Mouse (Mus musculus) layer of hippocampus, postnatal 14 days (tissue): ENCODE results near the gene Lbx2. TPM values are rescaled to one million over a fixed set of nuclear protein-coding genes. Genes with fewer than 3 reads are reported as not detected.

Source experiments
- DNase-seq, 2 experiments: peaks; one replicate each; pipeline ENCODE4 v3.0.0; 2021 to 2022; ENCODE audit warnings: low spot score in 2 of 2, mixed read lengths in 1 of 2
- total RNA-seq, 2 experiments: library from RNA; stranded (reverse); gene quantifications; 2 replicates each; pipeline ENCODE4 v1.2.3; 2021

The Lbx2 gene
- total RNA-seq, 2 experiments from 2014 or later: not detected

DNA sequence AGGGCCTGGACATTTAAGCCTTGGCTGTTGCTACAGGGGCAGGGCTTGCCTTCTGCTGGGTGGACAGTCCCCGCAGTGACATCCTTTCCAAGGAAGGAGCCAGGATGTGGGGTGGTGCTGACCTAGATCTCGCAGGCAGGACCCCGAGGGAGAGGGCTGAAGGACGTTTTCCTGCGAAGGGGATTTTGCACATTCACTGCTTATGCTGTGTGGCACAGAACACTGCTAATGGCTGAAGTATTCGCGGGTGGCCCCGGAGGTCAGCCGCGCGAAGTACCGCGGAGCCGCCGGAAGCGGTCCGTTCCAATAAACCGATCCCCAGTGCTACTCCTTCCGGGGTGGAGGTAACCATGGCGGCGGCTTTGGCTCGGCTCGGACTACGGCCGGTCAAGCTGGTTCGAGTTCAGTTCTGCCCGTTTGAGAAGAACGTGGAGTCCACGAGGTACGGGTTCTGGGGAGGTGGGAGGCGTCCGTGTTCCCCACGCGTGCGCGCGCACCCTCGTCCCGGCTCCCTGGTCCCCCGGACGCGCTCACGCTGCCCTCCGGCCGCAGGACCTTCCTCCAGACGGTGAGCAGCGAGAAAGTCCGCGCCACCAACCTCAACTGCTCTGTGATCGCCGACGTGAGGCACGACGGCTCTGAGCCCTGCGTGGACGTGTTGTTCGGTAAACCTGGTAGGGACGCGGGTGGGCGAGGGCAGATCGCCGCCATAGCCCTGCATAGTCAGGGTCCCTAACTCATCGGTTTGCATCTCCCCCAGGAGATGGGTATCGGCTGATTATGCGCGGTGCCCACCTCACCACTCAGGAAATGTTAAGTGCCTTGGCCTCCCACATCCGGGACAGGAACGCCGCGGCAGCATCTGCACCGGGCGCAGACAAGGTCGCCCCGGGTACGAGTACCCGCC, 22.8 kb downstream of the Lbx2 start, which contains the start of gene Mrpl53:
Mrpl53 (plus strand) TSS at position 279 of the 907 bp plus-strand sequence.
- peak; percentile 78 to 82 for DNase-seq

GRCm38 (mm10) chr6:83111510-83112136, 25.5 kb downstream of the Lbx2 start:
- no peak for DNase-seq

DNA sequence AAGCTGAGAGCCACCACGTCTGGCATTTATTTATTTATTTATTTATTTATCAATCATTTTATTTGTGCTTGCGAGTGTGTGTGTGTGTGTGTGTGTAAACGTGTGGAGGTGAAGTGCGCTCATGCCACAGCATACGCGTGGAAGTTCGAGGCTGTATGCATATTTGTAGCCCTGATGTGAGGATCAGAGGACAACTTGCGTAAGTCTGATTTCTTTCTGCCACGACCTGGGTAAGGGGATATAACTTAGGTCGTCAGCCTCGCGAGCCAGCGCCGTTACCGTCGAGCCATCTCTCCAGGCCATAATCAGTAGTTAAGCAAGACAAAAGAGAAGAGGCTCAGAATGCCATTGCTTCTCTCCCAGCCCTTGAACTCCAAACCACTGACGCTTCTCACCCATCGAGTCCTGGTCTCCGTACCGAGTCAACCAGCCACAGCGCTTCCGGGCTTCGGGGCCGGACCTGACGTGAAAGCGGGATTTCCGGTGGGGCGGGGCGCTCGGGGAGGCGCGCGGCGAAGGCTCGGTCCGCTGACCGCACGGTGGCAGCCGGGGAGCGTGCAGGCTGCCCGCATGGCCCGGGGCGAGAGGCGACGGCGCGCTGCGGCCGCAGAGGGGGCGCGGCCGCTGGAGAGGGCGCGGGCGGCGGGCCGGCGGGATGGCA, 29.0 kb downstream of the Lbx2 start, which contains the start of gene Mogs:
Mogs (plus strand) TSS at position 486 of the 661 bp plus-strand sequence.
- peak; percentile 88 to 93 for DNase-seq

GRCm38 (mm10) chr6:83115682-83116372, 29.7 kb downstream of the Lbx2 start:
- DNase-seq: peak in 1 of 2 experiments; percentile 17

DNA sequence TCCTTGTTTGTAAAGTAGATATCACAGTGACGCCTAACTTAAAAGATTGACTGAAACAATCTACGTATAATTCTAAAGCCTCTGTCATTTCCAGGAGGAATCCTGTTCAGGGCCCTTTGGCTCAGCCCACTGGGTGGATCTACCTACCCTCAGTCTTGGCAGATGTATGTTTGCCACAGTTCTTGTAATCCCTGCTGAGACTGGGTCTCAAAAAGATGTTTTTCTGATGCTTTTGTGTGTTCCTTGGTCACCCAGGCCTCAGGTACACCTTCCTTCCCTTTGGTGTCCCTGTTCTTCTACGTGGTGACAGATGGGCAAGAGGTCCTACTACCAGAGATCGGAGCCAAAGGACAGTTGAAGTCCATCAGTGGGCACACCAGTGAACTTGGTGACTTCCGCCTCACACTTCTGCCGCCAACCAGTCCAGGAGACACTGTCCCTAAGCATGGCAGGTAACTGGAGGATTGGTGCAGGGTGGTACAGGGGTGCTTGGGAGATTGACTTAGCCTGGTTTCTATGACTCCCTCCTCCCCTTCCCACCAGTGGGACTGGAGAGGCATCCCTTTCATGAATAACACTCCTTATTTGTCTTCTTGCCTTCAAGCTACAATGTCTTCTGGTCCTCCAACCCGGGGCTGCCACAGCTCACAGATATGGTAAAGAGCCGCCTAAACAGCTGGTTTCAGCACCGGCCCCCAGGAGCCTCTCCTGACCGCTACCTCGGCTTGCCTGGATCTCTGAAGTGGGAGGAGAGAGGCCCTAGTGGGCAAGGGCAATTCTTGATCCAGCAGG, 30.4 kb downstream of the Lbx2 start:
- DNase-seq: no peak

- no peak for DNase-seq
These were observed 30.9 kb downstream of the Lbx2 start for GRCm38 (mm10) chr6:83117165-83117438.

GRCm38 (mm10) chr6:83117616-83118015, 31.4 kb downstream of the Lbx2 start:
- DNase-seq: no peak

GRCm38 (mm10) chr6:83118369-83118768, 32.2 kb downstream of the Lbx2 start:
- no peak for DNase-seq

GRCm38 (mm10) chr6:83118825-83119733, 32.9 kb downstream of the Lbx2 start:
- DNase-seq: no peak

DNA sequence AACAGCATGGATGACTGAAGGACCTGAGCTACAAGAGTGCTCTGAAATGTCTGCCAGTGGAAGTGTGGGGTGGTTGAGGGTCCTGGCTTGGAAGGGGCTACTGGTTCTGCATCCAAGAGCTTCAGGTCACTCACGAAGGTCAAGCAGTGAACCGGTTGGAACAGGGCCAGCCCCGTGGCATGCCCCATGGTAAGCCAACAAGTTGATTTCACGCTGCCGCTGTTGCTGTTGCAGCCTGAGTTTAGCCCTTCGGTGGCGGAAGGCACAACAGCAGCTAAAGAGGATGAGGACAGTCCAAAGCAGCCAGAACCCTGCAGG, 33.5 kb downstream of the Lbx2 start:
- no peak for DNase-seq

DNA sequence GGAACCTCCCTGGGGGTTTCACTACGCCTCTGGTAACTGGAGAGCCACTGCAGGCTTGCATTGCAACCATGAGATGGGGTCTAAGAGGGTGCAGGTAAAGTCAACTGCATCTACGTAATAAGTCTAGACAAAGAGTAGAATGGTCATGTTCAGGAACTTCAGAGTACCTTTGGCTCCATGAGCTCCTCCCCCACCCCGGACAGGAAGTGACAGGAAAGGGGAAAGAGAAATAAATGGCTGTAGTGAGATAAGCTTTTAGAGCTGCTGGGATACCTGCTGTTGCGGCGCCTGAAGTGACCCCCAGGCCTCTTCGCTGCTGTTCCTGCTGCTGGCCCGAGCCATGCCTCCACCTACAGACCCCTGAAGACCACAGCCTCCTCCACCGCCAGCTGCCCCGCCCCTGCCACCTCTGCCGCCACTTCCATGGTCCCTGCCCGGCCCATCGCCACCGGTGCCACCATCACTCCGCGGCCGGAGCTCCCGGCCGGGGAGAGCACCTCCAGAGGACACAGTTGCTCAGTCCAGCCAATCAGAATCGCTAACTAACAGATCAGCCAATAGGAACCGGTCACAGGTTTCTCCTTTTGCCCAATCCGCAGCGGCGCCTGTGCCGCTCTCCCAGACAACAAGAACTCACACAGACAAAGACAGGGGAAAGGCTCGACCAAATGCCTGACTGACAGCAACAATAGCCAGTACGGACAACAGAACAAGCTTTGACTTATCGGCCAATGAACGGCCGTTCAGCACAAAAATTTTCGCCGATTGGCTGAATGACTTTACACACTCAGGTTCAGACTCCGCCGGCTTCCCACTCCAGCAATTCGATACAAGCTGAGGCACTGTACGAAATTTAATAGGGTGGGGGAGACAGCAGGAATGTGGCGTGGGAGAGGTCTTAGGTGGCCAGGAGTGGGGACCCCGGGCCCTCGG, 35.0 kb downstream of the Lbx2 start, which contains the start of gene Wbp1:
Wbp1 (minus strand) TSS at position 630 of the 933 bp plus-strand sequence.
- peak; percentile 95 to 99 for DNase-seq

GRCm38 (mm10) chr6:83121863-83122710, 35.9 kb downstream of the Lbx2 start:
- no peak for DNase-seq

DNA sequence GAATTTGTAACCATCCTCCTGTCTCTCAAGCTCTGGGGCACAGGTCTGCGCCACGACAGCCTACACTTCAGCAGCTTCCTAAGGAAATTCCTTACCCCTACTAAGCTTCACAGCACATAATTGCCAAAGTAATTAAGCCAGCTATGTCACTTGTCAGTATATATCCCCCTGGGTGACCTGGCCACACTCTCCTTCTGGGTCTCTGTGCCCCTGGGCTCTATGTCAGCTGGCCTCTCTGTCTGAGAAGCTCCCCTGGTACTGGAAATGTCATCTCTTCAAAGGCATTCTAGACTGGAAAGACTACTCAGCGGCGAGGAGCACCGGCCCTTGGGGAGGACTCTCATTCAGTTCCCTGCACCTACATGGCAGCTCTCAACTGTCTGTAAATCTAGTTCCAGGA, 36.8 kb downstream of the Lbx2 start:
- no peak for DNase-seq

DNA sequence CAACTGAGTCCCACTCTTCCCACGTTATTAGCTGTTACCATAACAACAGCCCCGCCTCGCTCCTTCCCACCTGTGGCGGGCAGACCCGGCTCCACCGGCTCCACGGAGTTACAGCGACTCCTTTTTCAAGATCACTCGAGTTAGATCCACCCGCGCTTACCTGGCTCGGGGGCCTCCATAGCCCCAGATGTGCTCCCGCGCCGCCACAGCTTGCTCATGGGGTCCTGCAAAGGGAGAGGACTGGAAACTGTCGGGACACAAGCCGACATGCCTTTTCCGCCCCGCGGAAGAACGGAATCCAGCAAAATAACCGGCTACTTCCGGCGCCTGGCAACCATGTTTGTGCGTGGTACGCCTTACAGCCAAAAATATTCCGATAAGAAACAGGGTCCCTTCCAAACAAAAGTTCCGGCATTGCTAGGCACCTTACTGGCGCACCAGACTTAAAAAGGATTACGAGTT, 38.7 kb downstream of the Lbx2 start:
- DNase-seq: peak; percentile 93 to 95

GRCm38 (mm10) chr6:83125331-83125730, 39.2 kb downstream of the Lbx2 start, which contains the start of gene Ino80b:
Ino80b (minus strand) TSS chr6:83125431.
- no peak for DNase-seq

DNA sequence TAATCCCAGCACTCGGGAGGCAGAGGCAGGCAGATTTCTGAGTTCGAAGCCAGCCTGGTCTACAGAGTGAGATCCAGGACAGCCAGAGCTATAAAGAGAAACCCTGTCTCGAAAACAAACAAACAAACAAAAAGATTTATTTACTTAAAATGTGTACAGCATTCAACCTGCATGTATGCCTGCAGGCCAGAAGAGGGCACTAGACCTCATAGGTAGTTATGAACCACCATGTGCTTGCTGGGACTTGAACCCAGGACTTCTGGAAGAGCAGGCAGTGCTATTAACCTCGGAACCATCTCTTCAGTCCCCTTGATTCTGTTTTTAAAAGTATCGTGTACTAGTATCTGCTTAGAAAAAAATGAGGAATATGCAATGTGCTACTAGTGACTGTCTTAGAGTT, 41.3 kb downstream of the Lbx2 start:
- no peak for DNase-seq

DNA sequence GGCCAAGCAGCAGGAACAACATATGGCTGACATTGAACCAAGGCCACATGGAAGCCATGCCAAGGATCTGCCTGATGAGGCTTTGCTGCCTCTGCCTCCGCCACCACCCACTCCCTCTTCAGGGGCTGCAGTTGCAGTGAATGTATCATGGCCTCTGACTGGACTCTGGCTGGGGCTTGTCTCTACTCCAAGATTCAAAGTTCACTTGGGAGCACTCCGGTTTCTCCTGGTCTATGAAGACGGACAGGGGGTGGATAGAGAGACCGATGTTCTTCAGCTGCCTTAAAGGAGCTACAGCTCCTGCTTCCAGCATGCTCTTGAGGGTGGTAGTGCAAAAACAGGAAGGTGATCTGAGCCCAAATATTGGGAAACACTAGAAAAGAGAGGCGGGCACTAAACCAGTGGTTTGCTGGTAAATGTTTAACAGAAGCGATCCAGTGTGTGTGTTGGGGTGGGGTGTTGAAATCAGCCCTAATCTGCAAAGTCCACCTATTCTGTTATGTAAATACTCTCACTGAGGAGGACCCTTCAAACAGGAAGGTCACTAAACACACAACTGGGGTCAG, 45.4 kb downstream of the Lbx2 start:
- no peak for DNase-seq
